Mouse (Mus musculus): ENCODE measurements around the gene Olfr884. TPM values are rescaled to one million over a fixed set of nuclear protein-coding genes. Genes with fewer than 3 reads are reported as not detected.

The Olfr884 gene
- not detected for polyA plus RNA-seq (2021)

DNA sequence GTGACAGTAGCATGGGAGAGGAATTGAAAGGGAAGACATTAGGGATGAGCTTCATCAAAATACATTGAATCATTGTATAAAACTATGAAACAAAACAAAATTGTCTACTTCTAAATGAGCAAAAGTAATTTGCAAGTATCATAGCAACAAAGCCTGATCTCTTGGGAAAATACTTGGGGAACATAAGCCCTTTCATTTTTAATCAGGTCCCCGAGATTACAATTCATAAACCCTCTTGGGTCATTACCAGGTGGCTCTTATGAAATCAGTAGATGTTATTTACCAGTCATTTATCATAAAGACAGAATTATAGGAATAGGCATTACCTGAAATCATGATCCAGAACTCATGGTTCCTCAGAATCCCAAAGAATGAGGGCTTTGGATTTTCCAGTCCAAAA lies at the start of gene Olfr884:
Gene Olfr884 (plus strand): TSS at position 301 of the 400 bp plus-strand sequence.
- ATAC-seq (no peak), DNase-seq (ENCODE audit: low read depth, low spot score) (no peak)
- ChIA-PET CTCF (no interaction called here), POLR2A (no interaction called here)
- H3K27me3 ChIP-seq, result no peaks in the 10 kb centered on the region
- TF ChIP-seq CTCF (IDR thresholded peaks at IDR 0.05), result no peak
- in situ Hi-C loops (cut with MboI; ENCODE audit: low pct_unique_long_range_greater_than_20kb), result no loop called here

DNA sequence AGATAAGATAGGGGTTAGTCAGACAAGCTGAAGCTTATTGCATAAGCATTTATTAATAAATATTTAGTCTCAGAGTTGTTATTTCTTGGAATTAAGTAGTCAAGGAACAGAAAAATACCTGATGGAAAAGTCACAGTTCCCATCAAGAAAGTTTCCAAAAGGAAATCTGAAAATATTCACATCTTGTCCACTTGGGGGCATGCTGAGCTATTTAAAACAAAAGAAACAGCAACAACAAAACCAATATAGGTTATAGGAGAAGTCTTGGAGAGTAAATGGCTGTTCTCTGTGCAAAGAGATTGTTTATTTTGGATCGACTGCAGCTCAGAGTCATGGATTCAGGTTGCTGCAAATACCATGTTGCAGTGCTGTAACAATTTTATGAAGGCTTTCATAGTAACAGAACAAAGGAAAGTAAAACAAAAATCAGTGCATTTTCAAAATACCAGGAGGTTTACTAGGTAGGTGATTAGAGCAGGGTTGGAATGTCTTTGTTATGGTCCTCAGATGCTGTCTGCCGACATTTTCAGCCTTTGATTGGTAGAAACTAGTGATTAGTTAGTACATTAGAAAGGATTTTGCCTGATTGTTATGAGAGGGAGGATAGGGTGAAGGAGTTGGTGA lies 47.7 kb upstream of the Olfr884 start:
- no peak for DNase-seq (ENCODE audit: low read depth, low spot score)
- ChIA-PET CTCF (interaction anchor here (1.0 kb wide), 1 partner anchor 17 kb away, joined by 3 read pairs; no protein-coding TSS in a partner anchor), POLR2A (interaction anchor here (0.5 kb wide), 1 partner anchor 137 kb away, joined by 4 read pairs; no protein-coding TSS in a partner anchor)
- peaks cover 9% of the 10 kb centered on the region for H3K27me3 ChIP-seq
- in situ Hi-C loops (cut with MboI; ENCODE audit: low pct_unique_long_range_greater_than_20kb), result no loop called here
- peak; percentile 36 for TF ChIP-seq CTCF (IDR thresholded peaks at IDR 0.05)
- no peak for ATAC-seq

DNA sequence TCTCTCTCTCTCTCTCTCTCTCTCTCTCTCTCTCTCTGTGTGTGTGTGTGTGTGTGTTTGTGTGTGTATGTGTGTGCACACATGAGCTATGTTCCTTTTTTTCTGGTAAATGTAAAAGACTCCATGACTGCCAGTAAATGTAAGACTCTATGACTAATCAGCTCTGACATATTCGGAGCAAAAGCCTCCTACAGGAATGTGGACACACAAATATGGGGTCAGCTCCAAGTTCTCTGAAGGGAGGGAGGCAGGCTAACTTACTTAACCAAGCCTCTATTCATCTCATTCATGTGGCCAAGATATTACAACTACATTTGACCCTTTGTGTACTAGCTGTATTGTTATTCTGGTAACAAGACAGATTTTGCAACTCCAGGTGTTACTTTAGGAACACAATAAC lies 46.3 kb upstream of the Olfr884 start:
- TF ChIP-seq CTCF (IDR thresholded peaks at IDR 0.05), result no peak
- peaks cover 9% of the 10 kb centered on the region for H3K27me3 ChIP-seq
- ChIA-PET POLR2A (no interaction called here), CTCF (no interaction called here)
- DNase-seq (ENCODE audit: low read depth, low spot score) (no peak), ATAC-seq (no peak)
- in situ Hi-C loops (cut with MboI; ENCODE audit: low pct_unique_long_range_greater_than_20kb), result no loop called here

DNA sequence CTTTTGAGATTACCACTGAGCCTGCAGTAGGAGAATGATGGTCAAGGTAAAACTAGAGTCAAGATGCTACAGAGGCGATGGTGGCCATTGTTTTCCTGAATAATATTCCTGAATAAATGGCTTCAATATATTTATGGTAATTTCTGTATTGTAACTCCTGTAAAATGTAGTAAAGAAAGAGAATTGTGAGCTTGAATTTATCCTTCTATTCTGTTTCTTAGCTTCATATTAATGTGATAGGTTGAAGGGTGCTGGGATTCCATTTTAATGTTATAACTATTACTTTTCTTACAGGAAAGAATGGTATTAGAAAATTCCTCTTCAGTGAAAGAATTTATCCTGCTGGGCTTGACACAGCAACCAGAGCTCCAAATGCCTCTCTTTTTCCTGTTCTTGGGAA lies 20.8 kb upstream of the Olfr884 start, which contains the start of gene Olfr883:
Gene Olfr883 (plus strand): TSS at position 301 of the 400 bp plus-strand sequence.
- ChIA-PET CTCF (no interaction called here), POLR2A (no interaction called here)
- ATAC-seq, result no peak
- no peak for TF ChIP-seq CTCF (IDR thresholded peaks at IDR 0.05)
- DNase-seq (ENCODE audit: low read depth, low spot score), result no peak
- in situ Hi-C loops (cut with MboI; ENCODE audit: low pct_unique_long_range_greater_than_20kb), result no loop called here
- no peaks in the 10 kb centered on the region for H3K27me3 ChIP-seq

DNA sequence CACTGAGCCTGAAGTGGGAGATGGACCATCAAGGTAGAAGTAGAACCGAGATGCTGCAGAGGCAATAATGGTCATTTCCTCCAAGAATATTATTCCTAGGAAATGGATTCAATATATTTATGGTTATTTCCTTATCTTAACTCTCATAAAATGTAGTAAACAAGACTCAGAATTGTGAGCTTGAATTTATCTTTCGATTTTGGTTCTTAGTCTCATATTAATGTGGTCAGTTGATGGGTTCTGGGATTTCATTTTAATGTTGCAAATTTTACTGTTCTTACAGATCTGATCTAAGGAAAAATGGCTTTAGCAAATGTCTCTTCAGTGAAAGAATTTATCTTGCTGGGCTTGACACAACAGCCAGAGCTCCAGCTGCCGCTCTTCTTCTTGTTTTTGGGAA lies 14.7 kb downstream of the Olfr884 start, which contains the start of gene Olfr885:
Gene Olfr885 (plus strand): TSS at position 301 of the 400 bp plus-strand sequence.
- TF ChIP-seq CTCF (IDR thresholded peaks at IDR 0.05), result no peak
- ChIA-PET POLR2A (no interaction called here), CTCF (no interaction called here)
- H3K27me3 ChIP-seq, result no peaks in the 10 kb centered on the region
- ATAC-seq (no peak), DNase-seq (ENCODE audit: low read depth, low spot score) (no peak)
- in situ Hi-C loops (cut with MboI; ENCODE audit: low pct_unique_long_range_greater_than_20kb), result no loop called here

DNA sequence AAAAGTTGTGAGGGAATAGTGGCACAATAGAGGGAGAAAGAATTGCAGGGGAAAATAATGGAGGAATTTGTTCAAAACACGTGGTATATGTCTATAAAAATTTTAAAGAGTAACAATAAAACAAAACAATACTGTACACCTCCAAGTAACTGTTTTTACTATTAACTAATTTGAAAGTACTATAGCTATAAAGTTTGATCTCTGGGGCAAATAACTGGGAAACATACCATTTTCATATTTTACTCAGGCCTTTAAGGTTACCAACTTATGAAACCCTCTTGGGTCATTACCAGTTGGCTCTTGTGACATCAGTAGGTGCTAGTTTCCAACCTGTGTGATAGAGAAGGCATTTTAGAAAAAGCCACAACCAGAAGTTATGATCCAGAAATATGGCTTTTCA lies 37.4 kb downstream of the Olfr884 start, which contains the start of gene Olfr887:
Gene Olfr887 (plus strand): TSS at position 301 of the 400 bp plus-strand sequence.
- no peak for TF ChIP-seq CTCF (IDR thresholded peaks at IDR 0.05)
- CTCF ChIA-PET, result no interaction called here
- in situ Hi-C loops (cut with MboI; ENCODE audit: low pct_unique_long_range_greater_than_20kb), result no loop called here
- no peak for DNase-seq (ENCODE audit: low read depth, low spot score)
- POLR2A ChIA-PET, result no interaction called here
- no peaks in the 10 kb centered on the region for H3K27me3 ChIP-seq
- ATAC-seq, result no peak

Other genes starting within 250 kb of the Olfr884 start
- not detected for gene Olfr876, start 243.5 kb upstream of the Olfr884 start, polyA plus RNA-seq (2021)
- not detected for gene Olfr877, start 192.3 kb upstream of the Olfr884 start, polyA plus RNA-seq (2021)
- gene Olfr145, start 149.8 kb upstream of the Olfr884 start, polyA plus RNA-seq (2021), result not detected
- not detected for gene Olfr878, start 128.7 kb upstream of the Olfr884 start, polyA plus RNA-seq (2021)
- not detected for gene Olfr881, start 54.7 kb upstream of the Olfr884 start, polyA plus RNA-seq (2021)
- not detected for gene Olfr883, start 20.7 kb upstream of the Olfr884 start, polyA plus RNA-seq (2021)
- not detected for gene Olfr885, start 14.8 kb downstream of the Olfr884 start, polyA plus RNA-seq (2021)
- not detected for gene Olfr887, start 37.5 kb downstream of the Olfr884 start, polyA plus RNA-seq (2021)
- not detected for gene Olfr888, start 61.6 kb downstream of the Olfr884 start, polyA plus RNA-seq (2021)
- 0.05 TPM for gene Olfr889, start 68.6 kb downstream of the Olfr884 start, polyA plus RNA-seq (2021)
- gene Olfr890, start 96.0 kb downstream of the Olfr884 start, polyA plus RNA-seq (2021), result not detected
- gene Olfr891, start 134.3 kb downstream of the Olfr884 start, polyA plus RNA-seq (2021), result not detected
- not detected for gene Olfr893, start 161.8 kb downstream of the Olfr884 start, polyA plus RNA-seq (2021)
- gene Olfr894, start 171.5 kb downstream of the Olfr884 start, polyA plus RNA-seq (2021), result not detected
- gene Olfr143, start 206.2 kb downstream of the Olfr884 start, polyA plus RNA-seq (2021), result not detected
- not detected for gene Olfr895, start 221.3 kb downstream of the Olfr884 start, polyA plus RNA-seq (2021)
- gene Olfr896-ps1, start 244.6 kb downstream of the Olfr884 start, polyA plus RNA-seq (2021), result not detected

All from Patski (cell line).